Mouse (Mus musculus) hindbrain, embryonic 16.5 days (tissue): ENCODE measurements around the gene 1700023F06Rik. TPM values are rescaled to one million over a fixed set of nuclear protein-coding genes. Genes with fewer than 3 reads are reported as not detected.

Experiments used
- ATAC-seq: fragments of 200-750 bp; cut with Nextera tagmentation; 2 replicates; pipeline ENCODE4 v1.8.0; 2017; ENCODE audit warnings: moderate TSS enrichment, moderate library complexity
- H3K27ac ChIP-seq: fragments of 300-500 bp; sonication (generic); 2 replicates; pipeline ENCODE4 v1.5.1; 2014; ENCODE audit warnings: low read depth, mild to moderate bottlenecking, control low read depth, low read length, moderate library complexity
- H3K27me3 ChIP-seq: fragments of 300-500 bp; sonication (generic); replicated peaks from 2 replicates; pipeline ENCODE4 v1.6.1; 2014; ENCODE audit warnings: low read length; ENCODE audit not compliant: control insufficient read depth, insufficient read depth
- H3K36me3 ChIP-seq: fragments of 300-500 bp; sonication (generic); 2 replicates; pipeline ENCODE4 v1.6.1; 2014; ENCODE audit warnings: mild to moderate bottlenecking, low read length, moderate library complexity, mixed read lengths; ENCODE audit not compliant: control insufficient read depth, insufficient read depth
- H3K4me1 ChIP-seq: fragments of 300-500 bp; sonication (generic); 2 replicates; pipeline ENCODE4 v1.6.1; 2014; ENCODE audit warnings: low read depth, low read length; ENCODE audit not compliant: control insufficient read depth, insufficient read depth
- H3K4me2 ChIP-seq: fragments of 300-500 bp; sonication (generic); 2 replicates; pipeline ENCODE4 v1.6.1; 2014; ENCODE audit warnings: mild to moderate bottlenecking, low read length, control low read depth, moderate library complexity
- H3K4me3 ChIP-seq: fragments of 300-500 bp; sonication (generic); 2 replicates; pipeline ENCODE4 v1.5.1; 2014; ENCODE audit warnings: mild to moderate bottlenecking, low read length, control low read depth, moderate library complexity
- H3K9ac ChIP-seq: fragments of 300-500 bp; sonication (generic); 2 replicates; pipeline ENCODE4 v1.6.1; 2014; ENCODE audit warnings: low read depth, mild to moderate bottlenecking, control low read depth, low read length, moderate library complexity
- H3K9me3 ChIP-seq: fragments of 300-500 bp; sonication (generic); 2 replicates; pipeline ENCODE4 v1.6.1; 2014; ENCODE audit warnings: mild to moderate bottlenecking, low read length, moderate library complexity; ENCODE audit not compliant: control insufficient read depth
- WGBS: fragments of 180-500 bp; shearing (Covaris S2); extraction: QIAGEN DNeasy Blood & Tissue Kit; methylation state at CpG from one replicate; pipeline ENCODE4 v1.1.7; 2014; 5-methylcytosine and 5-hydroxymethylcytosine counted together
- polyA plus RNA-seq: library from polyadenylated mRNA; unstranded; fragments of >200 nt; fragmentation: Nextera tagmentation; extraction: Ambion mirVana; gene quantifications from 2 replicates; pipeline ENCODE4 v1.2.1, GENCODE M21; 2015

The 1700023F06Rik gene
- 1.9 and 3.0 TPM in 2 replicates for polyA plus RNA-seq

DNA sequence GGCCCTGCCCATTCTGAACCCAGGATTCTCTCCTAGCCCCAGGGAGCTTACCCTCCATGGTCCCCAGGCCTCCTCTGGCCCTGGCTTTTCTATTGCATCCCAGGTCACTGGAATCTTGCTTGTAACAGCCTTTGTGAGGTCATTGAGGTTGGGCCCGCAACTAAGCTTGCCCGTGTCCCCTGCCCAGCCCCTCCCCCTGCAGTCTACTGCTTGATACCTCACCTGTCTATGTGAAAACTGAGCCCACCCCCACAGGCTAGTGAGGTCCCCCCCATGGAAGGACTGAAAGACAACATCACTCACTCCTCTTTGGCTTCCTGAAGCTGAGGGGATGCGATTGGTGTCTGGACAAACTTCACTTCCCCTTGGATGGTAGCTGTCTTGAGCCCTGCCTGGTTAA lies at the start of gene 1700023F06Rik:
Gene 1700023F06Rik, minus strand, starts transcription at position 101 of the 400 bp plus-strand sequence.
- H3K9ac ChIP-seq: no peak within 1 kb of the TSS
- H3K4me1 ChIP-seq: no peaks in the 10 kb centered on the region
- H3K4me2 ChIP-seq: no peak within 1 kb of the TSS
- no peak within 1 kb of the TSS for H3K27ac ChIP-seq
- WGBS: 95% methylated on average over 3 of the region's 3 CpGs
- ATAC-seq: no peak
- no peak within 1 kb of the TSS for H3K4me3 ChIP-seq
- no peaks in the 10 kb centered on the region for H3K36me3 ChIP-seq
- H3K27me3 ChIP-seq: no peaks in the 10 kb centered on the region
- H3K9me3 ChIP-seq: no peaks in the 10 kb centered on the region

DNA sequence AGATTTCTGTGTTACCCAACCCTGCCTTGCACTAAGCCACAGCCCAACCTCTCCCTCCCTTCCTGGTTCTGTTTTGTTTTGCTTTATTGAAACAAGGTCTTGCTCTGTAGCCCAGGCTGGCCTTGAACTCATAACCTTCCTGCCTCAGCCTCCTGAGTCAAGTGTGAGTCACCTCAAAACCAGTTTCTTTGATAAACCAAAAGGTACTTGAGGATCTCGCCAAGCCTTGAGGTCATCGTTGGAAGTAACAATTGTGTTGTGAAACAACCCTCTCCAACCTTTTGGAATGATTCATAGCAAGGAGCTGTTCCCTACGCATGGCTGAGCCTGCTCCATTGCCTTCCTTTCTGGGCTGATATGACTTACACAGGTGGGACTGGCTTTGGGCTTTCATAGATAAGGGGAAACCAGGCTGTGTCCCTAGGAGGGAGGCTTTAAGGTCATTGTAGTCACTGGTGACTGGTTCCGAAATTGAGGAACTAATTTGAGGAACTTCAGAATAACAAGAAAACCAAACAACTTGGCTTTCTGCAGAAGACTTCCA lies 49.7 kb upstream of the 1700023F06Rik start:
- 94% methylated on average over 4 of the region's 4 CpGs for WGBS
- ATAC-seq: no peak
- no peaks in the 10 kb centered on the region for H3K36me3 ChIP-seq
- H3K4me1 ChIP-seq: peaks cover 6% of the 10 kb centered on the region; the same call in 1 of the 2 replicates
- no peaks in the 10 kb centered on the region for H3K27me3 ChIP-seq
- H3K27ac ChIP-seq: no peak overlapping the region
- no peak overlapping the region for H3K4me3 ChIP-seq
- no peak overlapping the region for H3K9ac ChIP-seq
- H3K9me3 ChIP-seq: no peaks in the 10 kb centered on the region
- H3K4me2 ChIP-seq: no peak overlapping the region

DNA sequence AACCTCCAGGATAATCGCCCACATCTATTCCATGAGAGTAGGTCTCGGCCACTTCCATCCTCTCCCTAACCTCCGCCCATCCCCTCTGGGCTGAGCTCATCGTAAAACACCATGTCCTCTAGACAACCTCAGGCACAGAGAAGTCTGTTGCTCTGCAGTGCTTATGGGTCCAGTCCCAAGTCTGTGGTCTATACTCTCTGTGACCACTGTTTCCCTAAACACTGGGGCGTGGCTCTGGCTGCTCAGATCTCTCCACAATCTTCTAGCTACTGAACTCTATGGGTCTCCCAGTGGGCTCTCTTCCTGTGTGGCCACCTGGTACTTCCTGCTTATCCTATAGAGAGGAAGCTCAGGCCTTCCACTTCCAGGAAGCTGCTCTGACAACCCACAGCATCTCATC lies 45.2 kb upstream of the 1700023F06Rik start:
- no peak overlapping the region for H3K27ac ChIP-seq
- H3K27me3 ChIP-seq: no peaks in the 10 kb centered on the region
- no peak overlapping the region for H3K4me2 ChIP-seq
- H3K4me3 ChIP-seq: no peak overlapping the region
- 93% methylated on average over 5 of the region's 5 CpGs for WGBS
- ATAC-seq: no peak
- no peaks in the 10 kb centered on the region for H3K36me3 ChIP-seq
- no peaks in the 10 kb centered on the region for H3K4me1 ChIP-seq
- H3K9ac ChIP-seq: no peak overlapping the region
- no peaks in the 10 kb centered on the region for H3K9me3 ChIP-seq

DNA sequence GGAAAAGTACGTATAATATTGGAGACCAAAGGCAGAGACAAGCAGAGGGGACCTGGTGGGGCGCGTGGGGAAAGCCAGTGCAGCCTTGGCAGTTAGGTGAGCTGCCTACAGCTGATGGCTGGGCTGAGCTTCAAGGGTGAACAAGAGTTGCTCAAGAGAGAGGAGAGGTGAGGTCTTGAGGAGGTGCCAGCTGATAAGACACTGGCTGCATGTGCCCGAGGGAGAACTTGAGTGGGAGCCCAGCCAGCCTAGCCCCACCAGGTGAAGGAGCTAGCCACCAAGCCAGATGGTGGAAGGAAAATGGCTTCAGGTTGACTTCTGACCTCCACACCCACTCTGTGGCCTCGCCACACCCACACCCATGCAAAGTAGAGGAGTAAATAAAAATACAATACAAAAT lies 44.0 kb upstream of the 1700023F06Rik start:
- 90% methylated on average over 5 of the region's 5 CpGs for WGBS

DNA sequence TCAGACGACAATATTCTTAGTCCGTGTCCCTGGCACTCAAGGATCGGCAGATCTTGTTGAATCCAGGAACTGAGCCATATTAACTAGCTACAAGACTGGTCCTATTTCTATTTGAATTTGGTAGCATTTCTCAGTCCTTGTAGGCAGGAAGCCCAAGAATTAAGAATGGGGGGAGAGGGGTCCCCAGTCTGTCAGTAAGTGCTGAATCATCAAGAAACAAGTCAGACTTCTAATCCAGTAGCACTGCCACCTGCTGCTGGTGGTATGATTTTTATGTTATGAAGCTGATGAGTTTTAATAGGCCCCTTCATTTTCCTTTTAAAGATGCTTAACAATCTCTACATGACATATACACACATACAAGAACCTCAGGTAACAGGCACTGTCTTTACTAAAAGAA lies 42.0 kb upstream of the 1700023F06Rik start:
- Histone ChIP-seq H3K4me3 (no peak overlapping the region), H3K9ac (no peak overlapping the region), H3K9me3 (no peaks in the 10 kb centered on the region), H3K27ac (no peak overlapping the region), H3K4me2 (no peak overlapping the region), H3K27me3 (no peaks in the 10 kb centered on the region), H3K36me3 (no peaks in the 10 kb centered on the region), H3K4me1 (peaks cover 18% of the 10 kb centered on the region)
- no peak for ATAC-seq
- WGBS: 93% methylated on average over 3 of the region's 3 CpGs

More for the DNA sequence above, 44.0 kb upstream of the 1700023F06Rik start:
- no peaks in the 10 kb centered on the region for H3K9me3 ChIP-seq
- H3K9ac ChIP-seq: no peak overlapping the region
- H3K4me1 ChIP-seq: peaks cover 6% of the 10 kb centered on the region
- no peak overlapping the region for H3K27ac ChIP-seq
- H3K36me3 ChIP-seq: no peaks in the 10 kb centered on the region
- H3K27me3 ChIP-seq: no peaks in the 10 kb centered on the region
- no peak overlapping the region for H3K4me3 ChIP-seq
- ATAC-seq: no peak
- H3K4me2 ChIP-seq: no peak overlapping the region

DNA sequence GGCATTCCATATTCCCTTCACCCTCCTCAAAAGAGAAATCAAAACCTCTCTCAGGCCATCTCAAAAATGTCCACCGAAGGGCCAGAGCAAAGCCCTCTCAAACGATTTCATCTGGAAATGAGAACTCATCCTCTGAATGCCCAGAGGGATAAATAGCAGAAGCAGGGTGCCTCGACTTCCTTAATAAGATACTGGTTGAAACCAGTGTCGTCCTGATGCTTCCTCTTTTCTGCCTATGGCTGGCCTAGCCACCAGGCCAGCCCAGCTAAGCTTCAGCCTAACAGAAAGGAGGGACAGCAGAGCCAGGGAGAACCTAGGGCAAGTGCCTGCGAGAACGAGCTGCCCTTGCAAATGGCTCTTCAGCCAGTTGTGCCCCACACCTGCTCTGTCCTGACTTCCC lies 41.2 kb upstream of the 1700023F06Rik start:
- Histone ChIP-seq H3K9me3 (no peaks in the 10 kb centered on the region), H3K9ac (no peak overlapping the region), H3K27ac (no peak overlapping the region), H3K4me3 (no peak overlapping the region), H3K27me3 (no peaks in the 10 kb centered on the region), H3K36me3 (no peaks in the 10 kb centered on the region), H3K4me2 (no peak overlapping the region), H3K4me1 (peaks cover 23% of the 10 kb centered on the region)
- no peak for ATAC-seq
- WGBS: 71% methylated on average over 6 of the region's 6 CpGs

DNA sequence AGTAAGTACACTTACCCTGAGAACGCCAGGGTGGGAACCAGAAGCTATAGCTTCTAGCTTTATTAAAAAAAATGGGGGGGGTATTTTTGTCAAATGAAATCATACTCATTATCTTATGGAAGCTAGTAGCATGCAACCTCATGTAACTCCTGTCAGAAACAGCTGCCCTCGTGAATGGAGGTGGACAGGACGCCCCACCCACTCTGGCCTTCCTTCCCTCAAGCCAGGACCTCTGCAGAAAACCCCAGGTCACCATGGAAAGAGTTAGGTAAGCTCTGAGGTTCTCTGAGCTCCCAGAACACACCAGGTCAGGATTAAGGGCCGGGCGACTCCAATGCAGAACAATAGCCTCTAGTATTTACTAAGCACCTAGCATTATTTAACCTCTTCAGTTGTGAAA lies 40.5 kb upstream of the 1700023F06Rik start:
- WGBS: 80% methylated on average over 5 of the region's 5 CpGs
- ATAC-seq: no peak
- H3K9me3 ChIP-seq: no peaks in the 10 kb centered on the region
- H3K27ac ChIP-seq: no peak overlapping the region
- H3K36me3 ChIP-seq: no peaks in the 10 kb centered on the region
- H3K9ac ChIP-seq: no peak overlapping the region
- no peak overlapping the region for H3K4me2 ChIP-seq
- H3K4me3 ChIP-seq: no peak overlapping the region
- peaks cover 23% of the 10 kb centered on the region for H3K4me1 ChIP-seq
- no peaks in the 10 kb centered on the region for H3K27me3 ChIP-seq

DNA sequence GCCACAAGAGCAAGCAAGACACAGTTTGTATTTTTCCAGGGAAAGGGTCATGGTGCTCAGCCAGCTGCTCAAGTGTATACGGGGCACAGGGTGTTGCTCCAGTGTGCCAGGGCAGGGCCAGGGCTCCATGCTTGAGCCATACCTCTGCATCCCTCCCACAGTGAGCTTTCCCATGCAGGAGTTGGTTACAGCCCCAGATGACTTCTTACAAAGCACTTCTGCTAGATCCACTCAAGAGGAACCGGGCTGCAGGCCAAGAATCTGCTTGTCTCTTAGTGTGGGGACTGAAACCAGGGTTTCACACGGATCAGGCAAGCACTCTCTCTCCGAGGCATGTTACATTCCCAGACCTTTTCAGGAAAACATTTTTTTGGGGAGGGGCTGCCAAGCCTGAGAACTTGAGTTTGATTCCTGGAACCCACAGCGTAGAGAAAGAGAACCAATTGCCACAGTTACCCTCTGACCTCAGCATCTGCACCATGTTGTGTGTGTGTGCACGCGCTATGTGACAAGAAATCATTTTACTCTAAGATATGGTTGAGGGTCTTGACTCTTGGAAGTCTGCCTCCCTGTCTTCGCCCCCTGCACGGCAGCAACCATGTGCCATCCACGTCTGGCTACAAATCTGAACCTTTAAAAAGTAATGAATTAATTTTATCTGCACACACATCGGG lies 39.3 kb upstream of the 1700023F06Rik start:
- no peak overlapping the region for H3K9ac ChIP-seq
- peaks cover 23% of the 10 kb centered on the region for H3K4me1 ChIP-seq
- peak; percentile 81 for ATAC-seq
- H3K4me2 ChIP-seq: no peak overlapping the region
- no peak overlapping the region for H3K4me3 ChIP-seq
- H3K27me3 ChIP-seq: no peaks in the 10 kb centered on the region
- 0 out of 2 replicates have a peak overlapping the region, but pooled peaks have one; percentile 42 for H3K27ac ChIP-seq
- WGBS: 48% methylated on average over 11 of the region's 11 CpGs
- no peaks in the 10 kb centered on the region for H3K36me3 ChIP-seq
- H3K9me3 ChIP-seq: no peaks in the 10 kb centered on the region

DNA sequence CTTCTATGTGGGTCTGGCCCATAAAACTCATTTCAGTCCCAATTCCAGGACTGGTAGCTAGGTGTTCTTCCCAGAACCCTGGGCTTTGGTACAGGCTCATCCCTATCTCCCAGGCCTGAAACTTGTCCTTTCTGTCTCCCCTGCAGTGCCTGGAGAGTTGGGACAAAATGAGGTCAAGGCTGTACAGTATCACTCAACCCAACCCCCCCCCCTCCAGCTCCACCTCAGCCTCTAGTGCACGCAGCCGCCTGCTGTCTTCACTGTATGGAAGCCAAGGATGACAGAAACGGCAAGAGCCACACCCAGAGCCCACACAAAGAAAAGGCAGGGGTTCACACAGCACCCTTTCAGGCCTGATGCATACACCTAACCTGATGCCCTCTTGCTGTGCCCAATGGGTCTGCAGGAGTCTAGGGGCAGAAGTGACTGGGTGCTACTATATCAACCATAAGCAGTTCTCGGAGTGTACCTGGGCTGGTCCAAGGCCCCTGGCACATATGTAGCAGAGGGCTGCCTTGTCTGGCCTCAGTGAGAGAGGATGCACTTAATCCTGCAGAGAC lies 38.5 kb upstream of the 1700023F06Rik start:
- Histone ChIP-seq H3K27ac (no peak overlapping the region), H3K9me3 (no peaks in the 10 kb centered on the region), H3K36me3 (no peaks in the 10 kb centered on the region), H3K4me1 (peaks cover 23% of the 10 kb centered on the region), H3K4me2 (no peak overlapping the region), H3K4me3 (no peak overlapping the region), H3K27me3 (no peaks in the 10 kb centered on the region), H3K9ac (0 out of 2 replicates have a peak overlapping the region, but pooled peaks have one; percentile 18)
- 61% methylated on average over 4 of the region's 4 CpGs for WGBS
- ATAC-seq: no peak
